8 mouse cellular contexts compared by ENCODE assay signal in the genomic region with DNA sequence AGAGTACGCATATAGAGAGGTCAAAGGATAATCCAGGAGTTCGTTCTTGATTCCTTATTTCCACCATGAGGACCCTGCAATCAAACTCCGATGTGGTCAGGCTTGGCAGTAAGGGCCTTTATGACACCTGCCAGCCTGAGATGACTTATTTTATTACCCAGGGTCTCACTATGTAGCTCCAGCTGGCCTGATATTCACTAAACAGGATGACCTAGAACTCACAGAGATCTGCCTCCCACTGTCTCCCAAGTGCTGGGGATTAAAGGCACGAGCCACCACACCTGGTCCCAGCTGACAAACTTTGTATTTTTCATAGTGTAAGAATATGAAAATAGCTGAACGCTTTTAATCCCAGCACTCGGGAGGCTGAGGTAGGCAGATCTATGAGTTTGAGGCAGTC. TPM values are rescaled to one million over a fixed set of nuclear protein-coding genes. Genes with fewer than 3 reads are reported as not detected.
DNase-seq lines count a peak whose midpoint lies in the region; ATAC-seq and TF ChIP-seq lines count a peak whose summit lies in the region.
"Had no signal": no experiment of that assay in that cellular context is flagged by ENCODE, and none has a peak within 500 bp of the region (broad histone marks: within the 10 kb centered on the region; RNA-seq: fewer than 3 reads in every experiment).

No protein-coding gene starts in this region.

- in situ Hi-C loops in CH12.LX (cut with MboI; ENCODE audit: low pct_ligation_motif_present, low pct_unique_long_range_greater_than_20kb, low sequenced_read_pairs): no loop called here

- H3K27me3 ChIP-seq in heart, embryonic 16.5 days (ENCODE audit: control insufficient read depth, insufficient read depth, low read length): no peaks in the 10 kb centered on the region
- H3K27me3 ChIP-seq in CH12.LX (replicated peaks): no peaks in the 10 kb centered on the region
- no peaks in the 10 kb centered on the region; the same call in 1 of the 2 replicates for H3K27me3 ChIP-seq in embryonic facial prominence, embryonic 12.5 days
- H3K27me3 ChIP-seq in midbrain, embryonic 11.5 days (ENCODE audit: control insufficient read depth, insufficient read depth, low read length): peaks cover 4% of the 10 kb centered on the region

- no peak overlapping the region for H3K4me3 ChIP-seq in heart, embryonic 16.5 days (ENCODE audit: low read length)
- peak overlapping the region in 1 of 3 experiments; percentile 45 for H3K4me3 ChIP-seq in CH12.LX (replicated peaks in 1 of 3; ENCODE audit: low read depth in 2 of 3, low read length in 2 of 3, poor library complexity in 1 of 3)
- no peak overlapping the region for H3K4me3 ChIP-seq in embryonic facial prominence, embryonic 12.5 days
- H3K4me3 ChIP-seq in midbrain, embryonic 11.5 days (ENCODE audit: low read depth, low read length): no peak overlapping the region

- H3K36me3 ChIP-seq in heart, embryonic 16.5 days (ENCODE audit: control insufficient read depth, insufficient read depth): no peaks in the 10 kb centered on the region
- H3K36me3 ChIP-seq in CH12.LX (replicated peaks in 1 of 2; ENCODE audit: control insufficient read depth in 1 of 2, insufficient read depth in 1 of 2, low read length in 1 of 2): peaks cover 3 to 25% of the 10 kb centered on the region in 2 experiments
- H3K36me3 ChIP-seq in embryonic facial prominence, embryonic 12.5 days: no peaks in the 10 kb centered on the region
- no peaks in the 10 kb centered on the region for H3K36me3 ChIP-seq in midbrain, embryonic 11.5 days (ENCODE audit: control insufficient read depth, insufficient read depth, low read length)

- H3K27ac ChIP-seq in heart, embryonic 16.5 days (ENCODE audit: low read length): no peak overlapping the region
- no peak overlapping the region for H3K27ac ChIP-seq in CH12.LX (ENCODE audit: insufficient read depth, low read depth)
- no peak overlapping the region for H3K27ac ChIP-seq in embryonic facial prominence, embryonic 12.5 days
- H3K27ac ChIP-seq in midbrain, embryonic 11.5 days (ENCODE audit: low read depth, low read length): no peak overlapping the region

- no peak for DNase-seq in heart, adult 9 months (ENCODE audit: low spot score in 2 of 2)
- no peak for DNase-seq in CH12.LX (ENCODE audit: extremely low read depth)
- DNase-seq in midbrain, embryonic 11.5 days (ENCODE audit: low spot score, missing footprints): peak; percentile 61
- DNase-seq in c-Kit-positive CD71-positive TER-119-positive erythroid progenitor cells, embryonic 14.5 days (ENCODE audit: low spot score): no peak

- no peaks in the 10 kb centered on the region for H3K9me3 ChIP-seq in heart, embryonic 16.5 days (replicated peaks; ENCODE audit: control insufficient read depth, low read length)
- H3K9me3 ChIP-seq in CH12.LX (replicated peaks; ENCODE audit: low read length): no peaks in the 10 kb centered on the region
- H3K9me3 ChIP-seq in embryonic facial prominence, embryonic 12.5 days: no peaks in the 10 kb centered on the region
- H3K9me3 ChIP-seq in midbrain, embryonic 11.5 days (ENCODE audit: control insufficient read depth, low read length): no peaks in the 10 kb centered on the region

- H3K4me2 ChIP-seq in heart, embryonic 16.5 days (ENCODE audit: low read depth, low read length): peak overlapping the region; percentile 93; the same call in 1 of the 2 replicates
- peak overlapping the region; percentile 47 for H3K4me2 ChIP-seq in CH12.LX (ENCODE audit: insufficient read depth, low read depth, poor library complexity, severe bottlenecking)
- peak overlapping the region; percentile 59; the same call in 1 of the 2 replicates for H3K4me2 ChIP-seq in embryonic facial prominence, embryonic 12.5 days (replicated peaks)
- H3K4me2 ChIP-seq in midbrain, embryonic 11.5 days: no peak overlapping the region

- no peak for TF ChIP-seq EP300 in CH12.LX (IDR thresholded peaks at IDR 0.05; ENCODE audit: low read length)

- no peaks in the 10 kb centered on the region for H3K79me2 ChIP-seq in CH12.LX (replicated peaks; ENCODE audit: control insufficient read depth, extremely low read depth, insufficient read depth, poor library complexity, severe bottlenecking)

- peaks cover 6% of the 10 kb centered on the region; the same call in 1 of the 2 replicates for H3K4me1 ChIP-seq in heart, embryonic 16.5 days (ENCODE audit: control insufficient read depth, insufficient read depth, low read length)
- H3K4me1 ChIP-seq in CH12.LX (ENCODE audit: control insufficient read depth in 1 of 2, insufficient read depth in 2 of 2): peaks cover 9 to 27% of the 10 kb centered on the region in 2 experiments
- peaks cover 13% of the 10 kb centered on the region; the same call in 1 of the 2 replicates for H3K4me1 ChIP-seq in embryonic facial prominence, embryonic 12.5 days
- H3K4me1 ChIP-seq in midbrain, embryonic 11.5 days (ENCODE audit: control insufficient read depth, insufficient read depth, low read length): peaks cover 7% of the 10 kb centered on the region; the same call in 1 of the 2 replicates

- dilution Hi-C loops in CH12.LX (cut with MboI; ENCODE audit: extremely low pct_ligation_motif_present, extremely low pct_unique_long_range_greater_than_20kb, low sequenced_read_pairs): no loop called here

- no peak for TF ChIP-seq CTCF in CH12.LX (conservative IDR thresholded peaks at IDR 0.05 in 1 of 2, IDR thresholded peaks at IDR 0.05 in 1 of 2; ENCODE audit: low read depth in 2 of 2, low read length in 2 of 2)

- no peak for TF ChIP-seq POLR2A in CH12.LX (IDR thresholded peaks at IDR 0.05; ENCODE audit: low read depth, low read length)

- ATAC-seq in heart, embryonic 16.5 days (replicated peaks; ENCODE audit: extremely low read depth, insufficient read depth, low FRiP score): no peak
- no peak for ATAC-seq in embryonic facial prominence, embryonic 12.5 days (ENCODE audit: insufficient number of reproducible peaks, insufficient read depth, low FRiP score, low TSS enrichment)
- no peak for ATAC-seq in midbrain, embryonic 11.5 days (ENCODE audit: low FRiP score)
- ATAC-seq in monocyte, adult 5-6 weeks (replicated peaks; ENCODE audit: insufficient number of reproducible peaks, low FRiP score, low TSS enrichment, poor library complexity, severe bottlenecking): no peak

- no peak overlapping the region; the same call in 1 of the 2 replicates for H3K9ac ChIP-seq in heart, embryonic 16.5 days (ENCODE audit: low read length)
- no peak overlapping the region for H3K9ac ChIP-seq in CH12.LX (ENCODE audit: insufficient read depth, low read depth)
- no peak overlapping the region for H3K9ac ChIP-seq in embryonic facial prominence, embryonic 12.5 days
- no peak overlapping the region for H3K9ac ChIP-seq in midbrain, embryonic 11.5 days (ENCODE audit: low read length)

- 70% methylated on average over 6 of the region's 6 CpGs for WGBS in heart, embryonic 16.5 days
- WGBS in embryonic facial prominence, embryonic 12.5 days: 69% methylated on average over 6 of the region's 6 CpGs
- WGBS in midbrain, embryonic 11.5 days: 73% methylated on average over 6 of the region's 6 CpGs

- TF ChIP-seq RAD21 in CH12.LX (IDR thresholded peaks at IDR 0.05; ENCODE audit: low read depth, low read length): no peak

TF ChIP-seq in CH12.LX, 34 proteins besides CTCF, POLR2A, EP300 and RAD21 (continues in another document):
- TF ChIP-seq NRF1 (IDR thresholded peaks at IDR 0.05; ENCODE audit: low read depth, low read length) (no peak), ZMIZ1 (IDR thresholded peaks at IDR 0.05; ENCODE audit: low read depth, low read length) (no peak), PAX5 (IDR thresholded peaks at IDR 0.05; ENCODE audit: low read length) (no peak)

RNA-seq across cellular contexts. Expression of gene Tubg2, which starts 0.6 kb away (rescaled TPM):
- polyA plus RNA-seq in heart, embryonic 16.5 days (2015; fragmentation: Nextera tagmentation; extraction: Ambion mirVana): 3.0 and 3.3 TPM in 2 replicates
- 3.1 and 4.7 TPM in 2 replicates for total RNA-seq in CH12.LX (2012; rRNA removed)
- 1.2 and 2.1 TPM in 2 replicates for total RNA-seq in CH12.LX (2014; rRNA removed)
- polyA plus RNA-seq in CH12.LX (2012; ENCODE audit: insufficient read length, low read depth): 8.7 and 10.5 TPM in 2 replicates
- 9.4 and 10.8 TPM in 2 replicates for polyA plus RNA-seq in embryonic facial prominence, embryonic 12.5 days (2016; fragmentation: Nextera tagmentation; extraction: Ambion mirVana)
- 3.4 and 5.1 TPM in 2 replicates for polyA plus RNA-seq in midbrain, embryonic 11.5 days (2014; fragmentation: Nextera tagmentation; extraction: Ambion mirVana)
- total RNA-seq in monocyte, adult 5-6 weeks (2017): not detected in 3 replicates

RNA-seq across cellular contexts. Expression of gene Cntnap1, which starts 15.2 kb away (rescaled TPM):
- 0.89 and 1.0 TPM in 2 replicates for polyA plus RNA-seq in heart, embryonic 16.5 days (2015; fragmentation: Nextera tagmentation; extraction: Ambion mirVana)
- total RNA-seq in CH12.LX (2012; rRNA removed) (15.6 and 16.7 TPM in 2 replicates), CH12.LX (2014; rRNA removed) (3.6 and 4.4 TPM in 2 replicates)
- polyA plus RNA-seq in CH12.LX (2012; ENCODE audit: insufficient read length, low read depth): 17.9 and 19.5 TPM in 2 replicates
- 0.50 and 0.60 TPM in 2 replicates for polyA plus RNA-seq in embryonic facial prominence, embryonic 12.5 days (2016; fragmentation: Nextera tagmentation; extraction: Ambion mirVana)
- polyA plus RNA-seq in midbrain, embryonic 11.5 days (2014; fragmentation: Nextera tagmentation; extraction: Ambion mirVana): 0.30 and 0.32 TPM in 2 replicates
- total RNA-seq in monocyte, adult 5-6 weeks (2017): 0.21 to 0.95 TPM (median 0.68 TPM) in 3 replicates

RNA-seq across cellular contexts. Expression of gene Plekhh3, which starts 16.0 kb away (rescaled TPM):
- 8.7 and 11.5 TPM in 2 replicates for polyA plus RNA-seq in heart, embryonic 16.5 days (2015; fragmentation: Nextera tagmentation; extraction: Ambion mirVana)
- total RNA-seq in CH12.LX (2012; rRNA removed): 16.3 and 20.3 TPM in 2 replicates
- 2.8 and 2.9 TPM in 2 replicates for total RNA-seq in CH12.LX (2014; rRNA removed)
- 3.7 and 5.0 TPM in 2 replicates for polyA plus RNA-seq in CH12.LX (2012; ENCODE audit: insufficient read length, low read depth)
- polyA plus RNA-seq in embryonic facial prominence, embryonic 12.5 days (2016; fragmentation: Nextera tagmentation; extraction: Ambion mirVana): 10.3 and 11.9 TPM in 2 replicates
- 5.8 and 7.2 TPM in 2 replicates for polyA plus RNA-seq in midbrain, embryonic 11.5 days (2014; fragmentation: Nextera tagmentation; extraction: Ambion mirVana)
- total RNA-seq in monocyte, adult 5-6 weeks (2017): 2.2 to 6.3 TPM (median 4.0 TPM) in 3 replicates

RNA-seq across cellular contexts. Expression of gene Ccr10, which starts 20.1 kb away (rescaled TPM):
- 0.16 and 0.60 TPM in 2 replicates for polyA plus RNA-seq in heart, embryonic 16.5 days (2015; fragmentation: Nextera tagmentation; extraction: Ambion mirVana)
- total RNA-seq in CH12.LX (2012; rRNA removed): 29.6 and 58.7 TPM in 2 replicates
- 14.1 and 17.2 TPM in 2 replicates for total RNA-seq in CH12.LX (2014; rRNA removed)
- polyA plus RNA-seq in CH12.LX (2012; ENCODE audit: insufficient read length, low read depth): 12.3 TPM in 2 replicates
- 0.13 and 0.24 TPM in 2 replicates for polyA plus RNA-seq in embryonic facial prominence, embryonic 12.5 days (2016; fragmentation: Nextera tagmentation; extraction: Ambion mirVana)
- polyA plus RNA-seq in midbrain, embryonic 11.5 days (2014; fragmentation: Nextera tagmentation; extraction: Ambion mirVana): not detected in 2 replicates
- total RNA-seq in monocyte, adult 5-6 weeks (2017): 0.38 TPM in 1 of 3 replicates, not detected in the others
- total RNA-seq: gastrocnemius, postnatal 25 days had no signal

RNA-seq across cellular contexts. Expression of gene Tubg1, which starts 35.4 kb away (rescaled TPM):
- 70.9 and 72.6 TPM in 2 replicates for polyA plus RNA-seq in heart, embryonic 16.5 days (2015; fragmentation: Nextera tagmentation; extraction: Ambion mirVana)
- 108 and 116 TPM in 2 replicates for total RNA-seq in CH12.LX (2012; rRNA removed)
- total RNA-seq in CH12.LX (2014; rRNA removed): 53.7 and 57.4 TPM in 2 replicates
- polyA plus RNA-seq in CH12.LX (2012; ENCODE audit: insufficient read length, low read depth): 182 and 190 TPM in 2 replicates
- 81.7 and 83.6 TPM in 2 replicates for polyA plus RNA-seq in embryonic facial prominence, embryonic 12.5 days (2016; fragmentation: Nextera tagmentation; extraction: Ambion mirVana)
- polyA plus RNA-seq in midbrain, embryonic 11.5 days (2014; fragmentation: Nextera tagmentation; extraction: Ambion mirVana): 96.3 and 108 TPM in 2 replicates
- total RNA-seq in monocyte, adult 5-6 weeks (2017): 8.2 to 25.6 TPM (median 11.0 TPM) in 3 replicates
